Mouse (Mus musculus) megakaryocyte progenitor cell, adult 5-6 weeks (primary cell): ENCODE results near the gene Atxn10. TPM values are rescaled to one million over a fixed set of nuclear protein-coding genes. Genes with fewer than 3 reads are reported as not detected.
A peak's percentile ranks its signal among the peaks of the same experiment; 100 is the strongest.

ENCODE experiments used
- ATAC-seq: replicated peaks from 2 replicates; pipeline ENCODE4 v1.8.0; 2016; ENCODE audit warnings: mild to moderate bottlenecking, moderate TSS enrichment, inconsistent platforms; ENCODE audit not compliant: poor library complexity
- total RNA-seq, 2 experiments: library from RNA; stranded (forward) in 1 of 2; stranded (reverse) in 1 of 2; fragments of 157-497, 149-512 nt in 1 of 2; fragments of 200-1000 nt in 1 of 2; gene quantifications; 2 replicates each; pipeline versions ENCODE4 v1.2.3 to v1.2.4; 2015 to 2017

Gene Atxn10
- total RNA-seq, 2 experiments from 2014 or later, result 89.4 to 163 TPM

GRCm38 (mm10) chr15:85464823-85465565 lies 128.9 kb downstream of the Atxn10 start:
- no peak for ATAC-seq

GRCm38 (mm10) chr15:85466456-85467067 lies 130.5 kb downstream of the Atxn10 start:
- no peak for ATAC-seq

GRCm38 (mm10) chr15:85469401-85469800 lies 133.4 kb downstream of the Atxn10 start:
- no peak for ATAC-seq

- no peak for ATAC-seq
Measured at GRCm38 (mm10) chr15:85474697-85475096, 138.7 kb downstream of the Atxn10 start.

- ATAC-seq, result peak; percentile 94
Measured at GRCm38 (mm10) chr15:85477584-85477983, 141.5 kb downstream of the Atxn10 start.

GRCm38 (mm10) chr15:85479365-85479764 lies 143.3 kb downstream of the Atxn10 start:
- no peak for ATAC-seq

GRCm38 (mm10) chr15:85479919-85480318 lies 143.9 kb downstream of the Atxn10 start:
- ATAC-seq, result no peak

GRCm38 (mm10) chr15:85480630-85481029 lies 144.6 kb downstream of the Atxn10 start:
- no peak for ATAC-seq

GRCm38 (mm10) chr15:85488900-85489299 lies 152.9 kb downstream of the Atxn10 start:
- ATAC-seq, result no peak

- no peak for ATAC-seq
Measured at GRCm38 (mm10) chr15:85489751-85490150, 153.7 kb downstream of the Atxn10 start.

GRCm38 (mm10) chr15:85494163-85494621 lies 158.1 kb downstream of the Atxn10 start:
- ATAC-seq, result no peak

GRCm38 (mm10) chr15:85497548-85497947 lies 161.5 kb downstream of the Atxn10 start:
- no peak for ATAC-seq

- no peak for ATAC-seq
Measured at GRCm38 (mm10) chr15:85497981-85498475, 162.0 kb downstream of the Atxn10 start.

GRCm38 (mm10) chr15:85500267-85500666 lies 164.2 kb downstream of the Atxn10 start:
- ATAC-seq, result no peak

GRCm38 (mm10) chr15:85503127-85503526 lies 167.1 kb downstream of the Atxn10 start, which contains the start of gene 7530416G11Rik:
Gene 7530416G11Rik (minus strand): TSS chr15:85503227.
- no peak for ATAC-seq

- ATAC-seq, result no peak
Measured at GRCm38 (mm10) chr15:85505118-85505925, 169.3 kb downstream of the Atxn10 start.

- ATAC-seq, result no peak
Measured at GRCm38 (mm10) chr15:85506680-85507079, 170.6 kb downstream of the Atxn10 start.

- no peak for ATAC-seq
Measured at GRCm38 (mm10) chr15:85507370-85508014, 171.4 kb downstream of the Atxn10 start.
